In the genomic region with DNA sequence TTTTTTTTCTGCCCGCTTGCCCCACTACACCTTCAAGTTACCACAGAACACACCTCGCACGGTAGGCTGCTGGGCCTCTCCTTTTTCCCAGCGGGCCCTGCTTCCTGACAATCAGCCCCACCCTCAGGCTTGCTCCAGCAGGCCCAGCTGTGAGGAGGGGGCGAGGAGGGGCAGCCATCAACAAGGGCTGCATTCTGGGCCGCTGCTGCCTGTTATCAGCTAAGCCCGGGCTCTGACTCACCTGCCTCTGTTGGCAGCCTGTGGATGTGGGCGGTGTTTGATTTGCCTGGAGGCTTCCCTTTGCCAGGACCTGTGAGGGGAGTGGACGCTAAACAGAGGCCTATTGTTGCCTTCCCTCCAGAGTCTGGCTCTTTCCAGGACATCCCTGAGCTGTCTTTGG, we compare ENCODE assay signal across 8 mouse cellular contexts.
A peak's percentile ranks its signal among the peaks of the same experiment; 100 is the strongest.
DNase-seq lines count a peak whose midpoint lies in the region; ATAC-seq and TF ChIP-seq lines count a peak whose summit lies in the region.

No protein-coding gene starts in this region.

- 39% methylated on average over 9 of the region's 9 CpGs for WGBS in lung, adult 2 months

- H3K36me3 ChIP-seq in G1E (replicated peaks): no peaks in the 10 kb centered on the region

- TF ChIP-seq CTCF in G1E (IDR thresholded peaks at IDR 0.05; ENCODE audit: low read depth, low read length): no peak
- no peak for TF ChIP-seq CTCF in lung, adult 2 months (IDR thresholded peaks at IDR 0.05; ENCODE audit: insufficient read depth, low read length)

- TF ChIP-seq POLR2A in lung, adult 2 months (IDR thresholded peaks at IDR 0.05; ENCODE audit: borderline replicate concordance, extremely low read depth, low read depth, low read length): no peak

- intact Hi-C loops in heart, postnatal 10 days (cut with DNase I): loop anchor here (5.0 kb wide), 1 partner anchor 361 kb away; no protein-coding TSS in a partner anchor

- ATAC-seq in G1E (ENCODE audit: extremely low read depth, insufficient number of reproducible peaks, low FRiP score, poor library complexity, severe bottlenecking): peak; percentile 64; the same call in 1 of the 2 replicates

- H3K4me3 ChIP-seq in G1E (ENCODE audit: low read depth, low read length): no peak overlapping the region; the same call in 1 of the 2 replicates
- no peak overlapping the region for H3K4me3 ChIP-seq in lung, adult 2 months (replicated peaks; ENCODE audit: extremely low read depth, low read depth, low read length)

- peaks cover 46% of the 10 kb centered on the region for H3K4me1 ChIP-seq in G1E (ENCODE audit: insufficient read depth, low read depth, low read length)
- no peaks in the 10 kb centered on the region for H3K4me1 ChIP-seq in lung, adult 2 months (ENCODE audit: control insufficient read depth, insufficient read depth, low read length)

- DNase-seq in layer of hippocampus, adult 18-20 months (ENCODE audit: low spot score in 2 of 2): peak; percentile 29 to 32
- DNase-seq in layer of hippocampus, postnatal 14 days (ENCODE audit: low spot score in 2 of 2): no peak
- peak; percentile 43 for DNase-seq in G1E (ENCODE audit: low spot score)
- DNase-seq in brain, adult 2 months (ENCODE audit: low read depth, low spot score): peak; percentile 74
- peak; percentile 84 to 87 for DNase-seq in heart, postnatal 10 days
- DNase-seq in lung, adult 2 months: peak; percentile 46
- DNase-seq in thymus, postnatal 14 days: peak; percentile 50
- no peak for DNase-seq in cerebellum, adult 9-10 months

- peaks cover 7% of the 10 kb centered on the region for H3K9me3 ChIP-seq in G1E (replicated peaks)

- peaks cover 23% of the 10 kb centered on the region; the same call in 1 of the 2 replicates for H3K27me3 ChIP-seq in G1E (ENCODE audit: insufficient read depth, low read length)

Comparison
In these comparisons a context has a peak if more than half of its experiments do, and no peak if none do; other contexts are left out.
1. DNase-seq: peak in layer of hippocampus, adult 18-20 months (2 of 2), G1E (single experiment), brain, adult 2 months (single experiment), heart, postnatal 10 days (2 of 2), lung, adult 2 months (single experiment) and thymus, postnatal 14 days (single experiment); none in layer of hippocampus, postnatal 14 days (0 of 2) and cerebellum, adult 9-10 months (single experiment).